In genomic region chr4:99344891-99345290, GRCm38 (mm10) we compare ENCODE assay signal across 22 mouse cellular contexts. TPM values are rescaled to one million over a fixed set of nuclear protein-coding genes. Genes with fewer than 3 reads are reported as not detected.
DNase-seq lines count a peak whose midpoint lies in the region; ATAC-seq and TF ChIP-seq lines count a peak whose summit lies in the region.
"Had no signal": no experiment of that assay in that cellular context is flagged by ENCODE, and none has a peak within 500 bp of the region (broad histone marks: within the 10 kb centered on the region; RNA-seq: fewer than 3 reads in every experiment).

No protein-coding gene starts in this region.

- no peaks in the 10 kb centered on the region for H3K27me3 ChIP-seq in kidney, embryonic 16.5 days (ENCODE audit: insufficient read depth, low read length)
- H3K27me3 ChIP-seq in lung, embryonic 15.5 days, result no peaks in the 10 kb centered on the region
- no peaks in the 10 kb centered on the region for H3K27me3 ChIP-seq in lung, postnatal 0 days (replicated peaks; ENCODE audit: insufficient read depth, low read length)
- no peaks in the 10 kb centered on the region for H3K27me3 ChIP-seq in myocyte (ENCODE audit: control insufficient read depth, insufficient read depth, insufficient read length)
- H3K27me3 ChIP-seq: embryonic facial prominence, embryonic 15.5 days had no signal

- no peak overlapping the region for H3K9ac ChIP-seq in kidney, embryonic 16.5 days (replicated peaks; ENCODE audit: low read length)
- H3K9ac ChIP-seq in lung, embryonic 15.5 days, result no peak overlapping the region
- H3K9ac ChIP-seq in lung, postnatal 0 days (replicated peaks; ENCODE audit: low read depth), result no peak overlapping the region
- H3K9ac ChIP-seq: embryonic facial prominence, embryonic 15.5 days; hindbrain, embryonic 13.5 days had no signal

- no peaks in the 10 kb centered on the region for H3K9me3 ChIP-seq in kidney, embryonic 16.5 days (ENCODE audit: low read length)
- no peaks in the 10 kb centered on the region for H3K9me3 ChIP-seq in lung, embryonic 15.5 days
- no peaks in the 10 kb centered on the region for H3K9me3 ChIP-seq in lung, postnatal 0 days (ENCODE audit: low read length)
- H3K9me3 ChIP-seq: embryonic facial prominence, embryonic 15.5 days; heart, embryonic 10.5 days had no signal

- TF ChIP-seq EP300 in lung, postnatal 0 days (IDR thresholded peaks at IDR 0.05), result no peak

- no peak for DNase-seq in kidney, postnatal 14 days
- no peak for DNase-seq in lung, postnatal 0 days (ENCODE audit: low spot score)
- DNase-seq in brain, embryonic 14.5 days (ENCODE audit: low read depth), result peak; percentile 16
- DNase-seq: adrenal gland, adult 2 months; adrenal gland, postnatal 36 days; cerebellum, adult 11 months; cerebellum, adult 8-10 months; embryo, embryonic 11 days; gastrocnemius, postnatal 36 days; heart, adult 18-20 months; heart, postnatal 14 days had no signal

- H3K4me1 ChIP-seq in kidney, embryonic 16.5 days (ENCODE audit: insufficient read depth, low read length), result no peaks in the 10 kb centered on the region
- no peaks in the 10 kb centered on the region for H3K4me1 ChIP-seq in lung, embryonic 15.5 days
- no peaks in the 10 kb centered on the region for H3K4me1 ChIP-seq in lung, postnatal 0 days (ENCODE audit: insufficient read depth, low read depth, low read length)
- H3K4me1 ChIP-seq: embryonic facial prominence, embryonic 15.5 days; hindbrain, embryonic 13.5 days had no signal

- no peaks in the 10 kb centered on the region for H3K36me3 ChIP-seq in kidney, embryonic 16.5 days (ENCODE audit: insufficient read depth, low read length)
- no peaks in the 10 kb centered on the region for H3K36me3 ChIP-seq in lung, embryonic 15.5 days
- H3K36me3 ChIP-seq in lung, postnatal 0 days (ENCODE audit: insufficient read depth, low read length), result no peaks in the 10 kb centered on the region
- H3K36me3 ChIP-seq in myocyte (ENCODE audit: control insufficient read depth, insufficient read depth), result no peaks in the 10 kb centered on the region
- H3K36me3 ChIP-seq: embryonic facial prominence, embryonic 15.5 days; forebrain, embryonic 10.5 days; heart, embryonic 10.5 days; hindbrain, embryonic 13.5 days had no signal

- H3K79me2 ChIP-seq in myocyte (ENCODE audit: control insufficient read depth, insufficient read depth), result no peaks in the 10 kb centered on the region

- no peak for TF ChIP-seq POLR2A in brain, embryonic 14.5 days (IDR thresholded peaks at IDR 0.05; ENCODE audit: borderline replicate concordance, extremely low read depth, insufficient read depth, insufficient read length, poor library complexity, severe bottlenecking)
- no peak for TF ChIP-seq POLR2A in myocyte (IDR thresholded peaks at IDR 0.05; ENCODE audit: insufficient read length, low read depth)

- ATAC-seq in kidney, embryonic 16.5 days (ENCODE audit: low FRiP score, low TSS enrichment), result peak; percentile 44; the same call in 1 of the 2 replicates
- ATAC-seq in lung, embryonic 15.5 days (ENCODE audit: borderline replicate concordance, extremely low read depth, low FRiP score, low TSS enrichment), result peak; percentile 27; the same call in 1 of the 2 replicates
- ATAC-seq in lung, postnatal 0 days, result no peak
- ATAC-seq: forebrain, embryonic 14.5 days; hindbrain, postnatal 0 days had no signal

- 80% methylated on average over 6 of the region's 6 CpGs for WGBS in kidney, embryonic 16.5 days
- 57% methylated on average over 6 of the region's 6 CpGs for WGBS in lung, embryonic 15.5 days
- WGBS in lung, postnatal 0 days, result 59% methylated on average over 6 of the region's 6 CpGs

- H3K4me3 ChIP-seq in kidney, embryonic 16.5 days (ENCODE audit: low read length), result no peak overlapping the region
- no peak overlapping the region for H3K4me3 ChIP-seq in lung, embryonic 15.5 days
- no peak overlapping the region for H3K4me3 ChIP-seq in lung, postnatal 0 days (ENCODE audit: low read depth, low read length)
- no peak overlapping the region for H3K4me3 ChIP-seq in myocyte
- H3K4me3 ChIP-seq: embryonic facial prominence, embryonic 15.5 days; erythroblast, embryonic 14.5 days; forebrain, embryonic 10.5 days; heart, embryonic 10.5 days; hindbrain, embryonic 13.5 days had no signal

- H3ac ChIP-seq in myocyte (ENCODE audit: control insufficient read depth, insufficient read length), result no peak overlapping the region

- no peak overlapping the region for H3K4me2 ChIP-seq in kidney, embryonic 16.5 days (replicated peaks; ENCODE audit: low read depth, low read length)
- no peak overlapping the region for H3K4me2 ChIP-seq in lung, embryonic 15.5 days
- H3K4me2 ChIP-seq in lung, postnatal 0 days (replicated peaks; ENCODE audit: low read depth, low read length), result no peak overlapping the region
- H3K4me2 ChIP-seq in myocyte (ENCODE audit: low read depth), result no peak overlapping the region
- H3K4me2 ChIP-seq: embryonic facial prominence, embryonic 15.5 days; hindbrain, embryonic 13.5 days had no signal

- no peak for TF ChIP-seq CTCF in lung, postnatal 0 days (IDR thresholded peaks at IDR 0.05)
- no peak for TF ChIP-seq CTCF in brain, embryonic 14.5 days (IDR thresholded peaks at IDR 0.05; ENCODE audit: borderline replicate concordance, extremely low read depth, insufficient read depth, insufficient read length)

- H3K27ac ChIP-seq in kidney, embryonic 16.5 days (ENCODE audit: low read length), result no peak overlapping the region
- no peak overlapping the region for H3K27ac ChIP-seq in lung, embryonic 15.5 days
- H3K27ac ChIP-seq in lung, postnatal 0 days (ENCODE audit: low read length), result no peak overlapping the region
- H3K27ac ChIP-seq: embryonic facial prominence, embryonic 15.5 days; forebrain, embryonic 10.5 days; heart, embryonic 10.5 days; hindbrain, embryonic 13.5 days; hindbrain, postnatal 0 days had no signal

TF ChIP-seq in myocyte, 11 proteins besides CTCF, POLR2A, EP300 and RAD21:
- TF ChIP-seq USF1 (IDR thresholded peaks at IDR 0.05; ENCODE audit: low read depth), result no peak
- peak in 2 of 3 experiments; percentile 24 to 52 for TF ChIP-seq MYOD1 (IDR thresholded peaks at IDR 0.05; ENCODE audit: control insufficient read depth in 1 of 3, insufficient read length in 2 of 3, low read depth in 2 of 3)
- TF ChIP-seq MYOG (IDR thresholded peaks at IDR 0.05; ENCODE audit: control insufficient read depth in 1 of 3, insufficient read depth in 1 of 3, insufficient read length in 2 of 3, low read depth in 2 of 3), result peak in 2 of 3 experiments; percentile 20 to 88
TF ChIP-seq in myocyte: peak in this region for 2.

RNA-seq across cellular contexts. Expression of gene Gm12689, which starts 49.2 kb away (rescaled TPM):
- 0.11 and 0.26 TPM in 2 replicates for polyA plus RNA-seq in kidney, embryonic 16.5 days (2015; fragmentation: Nextera tagmentation; extraction: Ambion mirVana)
- not detected in 2 replicates for polyA plus RNA-seq in lung, embryonic 15.5 days (2015; fragmentation: Nextera tagmentation; extraction: Ambion mirVana)
- 0.11 and 0.17 TPM in 2 replicates for polyA plus RNA-seq in lung, postnatal 0 days (2015; fragmentation: Nextera tagmentation; extraction: Ambion mirVana)
- 1.3 and 1.5 TPM in 2 replicates for polyA plus RNA-seq in brain, embryonic 14.5 days (2012; rRNA removed)
- polyA plus RNA-seq in myocyte (2012; fragmentation: generic; extraction: Trizol), result 0.02 TPM
- polyA plus RNA-seq: embryonic facial prominence, embryonic 11.5 days; erythroblast, embryonic 14.5 days had no signal
